Mouse (Mus musculus) C2C12 (cell line): ENCODE measurements at regions not wholly inside any gene's neighbourhood (a gene's known extent, or its start where the extent isn't known, plus 50 kb on each side); places are given as distances from the start of the nearest gene placed in this dataset.

Experiments
- H3K27me3 ChIP-seq: one replicate; pipeline ENCODE4 v1.6.1; 2011; ENCODE audit not compliant: control insufficient read depth, insufficient read depth, insufficient read length
- H3K36me3 ChIP-seq: one replicate; pipeline ENCODE4 v1.6.1; 2011; ENCODE audit not compliant: control insufficient read depth, insufficient read depth
- H3K4me3 ChIP-seq: one replicate; pipeline ENCODE4 v1.5.1; 2011; ENCODE audit warnings: mild to moderate bottlenecking, control low read depth; ENCODE audit not compliant: poor library complexity, insufficient read depth, severe bottlenecking
- H3K79me2 ChIP-seq: one replicate; pipeline ENCODE4 v1.6.1; 2011; ENCODE audit not compliant: control insufficient read depth, insufficient read depth
- H3K79me3 ChIP-seq: one replicate; pipeline ENCODE4 v1.6.1; 2011; ENCODE audit warnings: low read depth, control low read depth
- H3ac ChIP-seq: one replicate; pipeline ENCODE3; 2011; ENCODE audit warnings: low read depth; ENCODE audit not compliant: control insufficient read depth, insufficient read length
- CEBPB ChIP-seq: IDR thresholded peaks from one replicate; pipeline ENCODE4 v1.6.1; 2011; ENCODE audit warnings: low read depth, mild to moderate bottlenecking, control low read depth, moderate library complexity
- CTCF ChIP-seq: IDR thresholded peaks from one replicate; pipeline ENCODE4 v1.5.1; 2011; ENCODE audit not compliant: control insufficient read depth, insufficient read depth, insufficient read length
- FOSL1 ChIP-seq: IDR thresholded peaks from one replicate; pipeline ENCODE4 v1.8.0; 2011; ENCODE audit warnings: mild to moderate bottlenecking, low read length; ENCODE audit not compliant: poor library complexity, insufficient read depth, severe bottlenecking
- MAX ChIP-seq: IDR thresholded peaks from one replicate; pipeline ENCODE4 v1.6.1; 2011; ENCODE audit warnings: mild to moderate bottlenecking, control low read depth
- MYOD1 ChIP-seq: IDR thresholded peaks from one replicate; pipeline ENCODE4 v1.6.1; 2011; ENCODE audit warnings: low read depth; ENCODE audit not compliant: control insufficient read depth, insufficient read length
- MYOG ChIP-seq: IDR thresholded peaks from one replicate; pipeline ENCODE4 v1.6.1; 2011; ENCODE audit not compliant: control insufficient read depth, insufficient read length; ENCODE audit errors: extremely low read depth
- USF1 ChIP-seq: IDR thresholded peaks from one replicate; pipeline ENCODE4 v1.6.1; 2011; ENCODE audit warnings: low read depth, mild to moderate bottlenecking, control low read depth, moderate library complexity

GRCm38 (mm10) chr3:62924441-62924840, 316.9 kb upstream of the Mme start:
- TF ChIP-seq FOSL1 (no peak), CEBPB (no peak), MYOG (no peak)
- no peak overlapping the region for H3K4me3 ChIP-seq

GRCm38 (mm10) chr3:62916899-62917298, 312.0 kb upstream of the Gpr149 start:
- H3K27me3 ChIP-seq: no peaks in the 10 kb centered on the region
- no peak for TF ChIP-seq CTCF
- TF ChIP-seq MAX: no peak
- TF ChIP-seq FOSL1: no peak
- TF ChIP-seq USF1: no peak
- TF ChIP-seq CEBPB: no peak
- no peak for TF ChIP-seq MYOD1
- no peak for TF ChIP-seq MYOG
- H3K36me3 ChIP-seq: no peaks in the 10 kb centered on the region
- no peaks in the 10 kb centered on the region for H3K79me3 ChIP-seq
- H3K4me3 ChIP-seq: no peak overlapping the region
- H3ac ChIP-seq: no peak overlapping the region
- H3K79me2 ChIP-seq: no peaks in the 10 kb centered on the region

More at GRCm38 (mm10) chr3:62924441-62924840, 316.9 kb upstream of the Mme start:
- Histone ChIP-seq H3ac (no peak overlapping the region), H3K27me3 (no peaks in the 10 kb centered on the region), H3K79me2 (no peaks in the 10 kb centered on the region), H3K36me3 (no peaks in the 10 kb centered on the region), H3K79me3 (no peaks in the 10 kb centered on the region)

- no peak overlapping the region for H3ac ChIP-seq
- no peaks in the 10 kb centered on the region for H3K36me3 ChIP-seq
- no peak for TF ChIP-seq MYOD1
- no peak for TF ChIP-seq USF1
- no peak for TF ChIP-seq CEBPB
- TF ChIP-seq CTCF: no peak
- no peaks in the 10 kb centered on the region for H3K79me2 ChIP-seq
- H3K79me3 ChIP-seq: no peaks in the 10 kb centered on the region
- no peak overlapping the region for H3K4me3 ChIP-seq
- no peaks in the 10 kb centered on the region for H3K27me3 ChIP-seq
Measured at GRCm38 (mm10) chr3:62885104-62885503, 280.2 kb upstream of the Gpr149 start.

- no peaks in the 10 kb centered on the region for H3K79me3 ChIP-seq
- TF ChIP-seq FOSL1 (no peak), CEBPB (no peak), MAX (no peak), CTCF (no peak), MYOD1 (no peak), USF1 (no peak), MYOG (no peak)
- no peak overlapping the region for H3ac ChIP-seq
- no peaks in the 10 kb centered on the region for H3K79me2 ChIP-seq
- no peaks in the 10 kb centered on the region for H3K27me3 ChIP-seq
- no peaks in the 10 kb centered on the region for H3K36me3 ChIP-seq
- H3K4me3 ChIP-seq: no peak overlapping the region
Measured at GRCm38 (mm10) chr3:62882310-62883073, 277.6 kb upstream of the Gpr149 start.

GRCm38 (mm10) chr3:62860731-62861130, 255.8 kb upstream of the Gpr149 start:
- no peaks in the 10 kb centered on the region for H3K79me3 ChIP-seq
- H3K27me3 ChIP-seq: no peaks in the 10 kb centered on the region
- H3ac ChIP-seq: no peak overlapping the region
- H3K36me3 ChIP-seq: no peaks in the 10 kb centered on the region
- TF ChIP-seq CEBPB: no peak
- no peak for TF ChIP-seq MAX
- TF ChIP-seq MYOG: no peak
- no peak for TF ChIP-seq FOSL1
- no peak for TF ChIP-seq USF1
- no peak for TF ChIP-seq CTCF
- TF ChIP-seq MYOD1: no peak
- H3K79me2 ChIP-seq: no peaks in the 10 kb centered on the region
- H3K4me3 ChIP-seq: no peak overlapping the region

- TF ChIP-seq MYOG (no peak), MYOD1 (no peak), CEBPB (no peak), CTCF (no peak), MAX (no peak), USF1 (no peak)
- H3K27me3 ChIP-seq: no peaks in the 10 kb centered on the region
- H3K36me3 ChIP-seq: no peaks in the 10 kb centered on the region
- H3K79me2 ChIP-seq: no peaks in the 10 kb centered on the region
- no peaks in the 10 kb centered on the region for H3K79me3 ChIP-seq
- no peak overlapping the region for H3ac ChIP-seq
- no peak overlapping the region for H3K4me3 ChIP-seq
Measured at GRCm38 (mm10) chr3:62835695-62836476, 230.9 kb upstream of the Gpr149 start.
